Mouse (Mus musculus) lung, embryonic 14.5 days (tissue): ENCODE measurements around the gene Fyn. TPM values are rescaled to one million over a fixed set of nuclear protein-coding genes. Genes with fewer than 3 reads are reported as not detected.

ENCODE experiments used
- ATAC-seq: fragments of 200-750 bp; cut with Nextera tagmentation; 2 replicates; pipeline ENCODE4 v1.8.0; 2017; ENCODE audit warnings: mild to moderate bottlenecking, moderate TSS enrichment, moderate library complexity; ENCODE audit not compliant: insufficient read depth
- DNase-seq: peaks from one replicate; pipeline ENCODE4 v3.0.0-alpha.2; 2015
- H3K27ac ChIP-seq: fragments of 300-500 bp; sonication (generic); 2 replicates; pipeline ENCODE4 v1.5.1; 2014; ENCODE audit warnings: low read depth, mild to moderate bottlenecking, moderate library complexity
- H3K27me3 ChIP-seq: fragments of 300-500 bp; sonication (generic); 2 replicates; pipeline ENCODE4 v1.6.1; 2014; ENCODE audit warnings: low read length, control low read depth; ENCODE audit not compliant: insufficient read depth
- H3K36me3 ChIP-seq: fragments of 300-500 bp; sonication (generic); 2 replicates; pipeline ENCODE4 v1.6.1; 2014; ENCODE audit warnings: control low read depth; ENCODE audit not compliant: insufficient read depth
- H3K4me1 ChIP-seq: fragments of 300-500 bp; sonication (generic); 2 replicates; pipeline ENCODE4 v1.6.1; 2014; ENCODE audit warnings: antibody characterized with exemption, control low read depth; ENCODE audit not compliant: insufficient read depth
- H3K4me2 ChIP-seq: fragments of 300-500 bp; sonication (generic); 2 replicates; pipeline ENCODE4 v1.6.1; 2014; ENCODE audit warnings: mild to moderate bottlenecking
- H3K4me3 ChIP-seq: fragments of 300-500 bp; sonication (generic); 2 replicates; pipeline ENCODE4 v1.5.1; 2014; ENCODE audit warnings: low read depth, low read length
- H3K9ac ChIP-seq: fragments of 300-500 bp; sonication (generic); 2 replicates; pipeline ENCODE4 v1.6.1; 2014
- H3K9me3 ChIP-seq: fragments of 300-500 bp; sonication (generic); 2 replicates; pipeline ENCODE4 v1.6.1; 2016; ENCODE audit warnings: low read depth, low read length, control low read depth
- CTCF ChIP-seq: IDR thresholded peaks from 2 replicates; pipeline ENCODE4 v1.5.1; 2016; ENCODE audit warnings: antibody characterized with exemption, low read depth
- WGBS: fragments of 180-500 bp; shearing (Covaris S2); extraction: QIAGEN DNeasy Blood & Tissue Kit; methylation state at CpG from one replicate; pipeline ENCODE4 v1.1.7; 2014; 5-methylcytosine and 5-hydroxymethylcytosine counted together
- polyA plus RNA-seq: library from polyadenylated mRNA; unstranded; fragments of >200 nt; fragmentation: Nextera tagmentation; extraction: Ambion mirVana; gene quantifications from 2 replicates; pipeline ENCODE4 v1.2.1, GENCODE M21; 2014

Gene Fyn
- polyA plus RNA-seq, 1 experiment from 2014 or later = 30.3 TPM

- no peak for DNase-seq
- Histone ChIP-seq H3K27me3 (no peaks in the 10 kb centered on the region), H3K4me1 (peaks cover 8% of the 10 kb centered on the region; the same call in 1 of the 2 replicates), H3K4me2 (no peak overlapping the region), H3K9me3 (no peaks in the 10 kb centered on the region), H3K4me3 (no peak overlapping the region), H3K36me3 (no peaks in the 10 kb centered on the region), H3K9ac (no peak overlapping the region), H3K27ac (no peak overlapping the region)
- 62% methylated on average over 2 of the region's 2 CpGs for WGBS
- ATAC-seq = no peak
- no peak for TF ChIP-seq CTCF
Measured at GRCm38 (mm10) chr10:39460621-39461020, 92.0 kb downstream of the Fyn start.

- whole genome bisulfite sequencing = 44% methylated on average over 5 of the region's 5 CpGs
- no peak overlapping the region for H3K4me2 ChIP-seq
- no peak overlapping the region for H3K4me3 ChIP-seq
- DNase-seq (peak; percentile 13), ATAC-seq (no peak)
- TF ChIP-seq CTCF = no peak
- no peaks in the 10 kb centered on the region for H3K9me3 ChIP-seq
- H3K4me1 ChIP-seq = peaks cover 8% of the 10 kb centered on the region; the same call in 1 of the 2 replicates
- no peaks in the 10 kb centered on the region for H3K36me3 ChIP-seq
- H3K27me3 ChIP-seq = no peaks in the 10 kb centered on the region
- H3K27ac ChIP-seq = no peak overlapping the region
- H3K9ac ChIP-seq = no peak overlapping the region
Measured at GRCm38 (mm10) chr10:39461909-39462308, 93.3 kb downstream of the Fyn start.

GRCm38 (mm10) chr10:39462711-39463110 lies 94.1 kb downstream of the Fyn start:
- Histone ChIP-seq H3K4me1 (peaks cover 8% of the 10 kb centered on the region; the same call in 1 of the 2 replicates), H3K9me3 (no peaks in the 10 kb centered on the region), H3K4me2 (no peak overlapping the region), H3K27me3 (no peaks in the 10 kb centered on the region), H3K4me3 (no peak overlapping the region), H3K9ac (no peak overlapping the region), H3K36me3 (no peaks in the 10 kb centered on the region), H3K27ac (no peak overlapping the region)
- DNase-seq = peak; percentile 34
- WGBS = 45% methylated on average over 8 of the region's 8 CpGs
- TF ChIP-seq CTCF = 0 out of 2 replicates have a peak, but pooled peaks have one; percentile 27
- no peak for ATAC-seq

DNA sequence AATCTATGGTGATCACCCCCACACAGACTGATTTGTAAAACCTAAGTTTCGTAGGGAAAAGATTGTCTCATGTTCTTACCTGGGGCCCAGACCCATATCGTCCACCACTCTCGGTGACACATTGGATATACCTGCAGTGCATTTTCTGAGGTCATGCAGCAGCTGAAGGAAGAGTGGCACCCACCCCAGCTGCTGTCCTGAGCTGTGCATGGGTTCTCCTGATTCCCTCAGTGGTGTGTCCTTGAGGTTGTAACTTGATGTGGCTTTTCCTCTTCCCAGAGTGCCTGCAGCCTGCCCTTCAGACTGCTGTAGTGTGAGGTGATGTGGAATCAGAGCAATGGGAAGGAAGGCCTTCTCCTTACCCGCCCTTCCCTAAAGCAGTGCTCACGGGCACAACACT lies 95.7 kb downstream of the Fyn start:
- H3K27me3 ChIP-seq = no peaks in the 10 kb centered on the region
- H3K4me3 ChIP-seq = no peak overlapping the region
- no peak for DNase-seq
- H3K36me3 ChIP-seq = no peaks in the 10 kb centered on the region
- H3K4me1 ChIP-seq = peaks cover 4% of the 10 kb centered on the region; the same call in 1 of the 2 replicates
- no peak for TF ChIP-seq CTCF
- no peak overlapping the region for H3K4me2 ChIP-seq
- H3K9ac ChIP-seq = no peak overlapping the region
- ATAC-seq = no peak
- no peaks in the 10 kb centered on the region for H3K9me3 ChIP-seq
- WGBS = 82% methylated on average over 5 of the region's 5 CpGs
- no peak overlapping the region for H3K27ac ChIP-seq

GRCm38 (mm10) chr10:39467317-39467716 lies 98.7 kb downstream of the Fyn start:
- DNase-seq = peak; percentile 93
- Histone ChIP-seq H3K36me3 (no peaks in the 10 kb centered on the region), H3K4me1 (0 out of 2 replicates have a peak, but pooled peaks cover 11% of the 10 kb centered on the region), H3K9ac (no peak overlapping the region), H3K4me3 (no peak overlapping the region), H3K4me2 (no peak overlapping the region), H3K27ac (0 out of 2 replicates have a peak overlapping the region, but pooled peaks have one; percentile 2), H3K27me3 (no peaks in the 10 kb centered on the region), H3K9me3 (no peaks in the 10 kb centered on the region)
- no peak for TF ChIP-seq CTCF
- peak; percentile 90 for ATAC-seq
- 41% methylated on average over 6 of the region's 6 CpGs for WGBS

DNA sequence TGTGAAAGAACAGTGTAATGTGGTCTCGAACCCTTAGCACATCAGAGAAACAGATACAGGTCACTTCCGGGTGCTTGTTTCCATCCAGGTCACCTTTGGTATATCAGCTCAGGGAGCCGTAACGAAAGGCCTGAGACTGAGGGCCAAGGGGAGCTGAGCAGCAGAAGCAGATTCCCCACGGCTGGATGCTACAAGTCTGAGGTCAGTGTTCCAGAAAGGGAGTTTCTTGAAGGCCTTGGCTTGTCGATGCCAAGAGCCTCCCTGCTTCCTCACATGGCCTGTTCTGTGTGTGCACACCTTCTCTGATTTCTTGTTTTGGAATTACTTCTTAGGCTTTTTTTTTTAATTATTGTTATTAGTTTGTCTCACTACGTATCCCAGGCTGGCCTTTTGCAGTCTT lies 99.2 kb downstream of the Fyn start:
- Histone ChIP-seq H3K27me3 (no peaks in the 10 kb centered on the region), H3K9ac (no peak overlapping the region), H3K4me2 (no peak overlapping the region), H3K27ac (0 out of 2 replicates have a peak overlapping the region, but pooled peaks have one; percentile 2), H3K4me1 (0 out of 2 replicates have a peak, but pooled peaks cover 11% of the 10 kb centered on the region), H3K9me3 (no peaks in the 10 kb centered on the region), H3K36me3 (no peaks in the 10 kb centered on the region), H3K4me3 (no peak overlapping the region)
- WGBS = 86% methylated on average over 7 of the region's 7 CpGs
- DNase-seq = no peak
- TF ChIP-seq CTCF = no peak
- ATAC-seq = no peak

DNA sequence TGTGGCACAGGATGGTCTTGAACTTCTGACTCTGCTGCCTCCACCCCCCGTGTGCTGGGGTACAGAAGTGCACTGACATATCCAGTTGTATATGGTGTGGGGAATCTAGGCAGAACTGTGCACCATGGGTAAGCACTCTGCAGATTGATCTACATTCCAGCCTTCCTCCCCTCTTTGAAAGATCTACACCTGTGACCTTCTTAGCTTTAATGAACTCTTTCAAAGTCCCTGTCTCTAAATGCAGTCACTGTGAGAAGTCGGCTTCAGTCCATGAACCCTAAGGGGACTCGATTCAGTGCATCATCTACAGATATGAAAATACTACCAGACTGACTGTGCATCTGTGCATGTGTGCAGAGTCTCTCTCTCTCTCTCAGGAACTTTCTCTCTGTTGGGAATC lies 99.9 kb downstream of the Fyn start:
- no peak for DNase-seq
- Histone ChIP-seq H3K9me3 (no peaks in the 10 kb centered on the region), H3K36me3 (no peaks in the 10 kb centered on the region), H3K27me3 (no peaks in the 10 kb centered on the region), H3K9ac (no peak overlapping the region), H3K4me1 (0 out of 2 replicates have a peak, but pooled peaks cover 11% of the 10 kb centered on the region), H3K4me3 (no peak overlapping the region), H3K4me2 (no peak overlapping the region), H3K27ac (no peak overlapping the region)
- no peak for TF ChIP-seq CTCF
- no peak for ATAC-seq
- 80% methylated on average over 3 of the region's 3 CpGs for WGBS
